Mouse (Mus musculus) brain, embryonic 14.5 days (tissue): ENCODE data around the gene Gm3045. TPM values are rescaled to one million over a fixed set of nuclear protein-coding genes. Genes with fewer than 3 reads are reported as not detected.
A peak's percentile ranks its signal among the peaks of the same experiment; 100 is the strongest.

Experiments
- DNase-seq: peaks from one replicate; pipeline ENCODE4 v3.0.0-alpha.2; 2011; ENCODE audit warnings: low read depth
- CTCF ChIP-seq: fragments of 200-500 bp; IDR thresholded peaks from 2 replicates; pipeline ENCODE4 v1.5.1; 2012; ENCODE audit warnings: inconsistent platforms, mild to moderate bottlenecking, moderate library complexity, borderline replicate concordance; ENCODE audit not compliant: insufficient read depth, insufficient read length; ENCODE audit errors: extremely low read depth
- POLR2A ChIP-seq: fragments of 200-500 bp; IDR thresholded peaks from 2 replicates; pipeline ENCODE4 v1.6.1; 2012; ENCODE audit warnings: mild to moderate bottlenecking, inconsistent platforms, borderline replicate concordance; ENCODE audit not compliant: poor library complexity, insufficient read depth, insufficient read length, severe bottlenecking; ENCODE audit errors: extremely low read depth
- polyA plus RNA-seq: library from polyadenylated mRNA; depleted of rRNA; stranded (reverse); fragments of >200 nt; gene quantifications from 2 replicates; pipeline ENCODE4 v1.2.3, GENCODE M21; 2012

Gm3045 gene
- polyA plus RNA-seq, 1 experiment: not detected

GRCm38 (mm10) chr13:56443411-56443810, 17.0 kb downstream of the Gm3045 start:
- TF ChIP-seq CTCF: no peak
- no peak for TF ChIP-seq POLR2A
- DNase-seq: no peak

DNA sequence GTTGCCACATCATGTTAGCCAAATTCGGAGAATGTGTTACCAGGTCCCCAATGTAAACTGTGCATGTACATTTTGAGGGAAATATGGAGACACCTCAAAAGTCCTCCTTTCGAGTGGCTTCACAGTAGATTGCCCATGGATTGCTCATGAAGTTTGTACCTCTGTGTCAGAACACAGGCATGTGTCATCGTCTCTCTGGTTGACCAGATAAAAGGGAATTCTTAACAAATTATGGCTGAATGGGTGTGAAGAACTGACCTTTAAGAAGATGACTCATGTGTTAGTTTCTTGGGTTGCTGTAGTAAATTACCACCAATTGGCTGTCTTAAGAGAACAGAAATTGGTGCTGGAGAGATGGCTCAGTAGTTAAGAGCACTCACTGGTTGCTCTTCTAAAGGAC, 17.7 kb downstream of the Gm3045 start:
- TF ChIP-seq POLR2A: no peak
- no peak for TF ChIP-seq CTCF
- no peak for DNase-seq

DNA sequence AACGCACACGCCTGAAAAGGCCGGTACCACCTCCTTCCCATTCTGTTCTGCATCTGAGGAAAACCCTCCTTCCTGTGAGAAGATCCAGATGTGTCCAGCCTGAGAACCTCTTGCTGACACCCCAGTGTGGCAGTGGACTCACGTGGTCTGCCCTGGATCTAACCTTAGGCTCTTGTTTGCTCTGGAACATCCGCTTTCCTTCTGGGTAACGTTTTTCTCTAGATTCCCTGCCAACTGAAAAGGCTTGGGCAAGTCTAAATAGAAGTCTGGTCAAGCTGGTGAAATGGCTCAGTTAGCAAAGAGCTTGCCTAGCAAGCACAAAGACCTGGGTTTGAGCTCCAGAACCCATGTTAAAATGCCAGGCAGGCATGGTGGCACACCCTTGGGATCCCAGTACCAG, 18.6 kb downstream of the Gm3045 start:
- TF ChIP-seq CTCF: no peak
- no peak for TF ChIP-seq POLR2A
- DNase-seq: no peak

- peak; percentile 96 for DNase-seq
- no peak for TF ChIP-seq CTCF
- TF ChIP-seq POLR2A: no peak
These were observed 23.0 kb downstream of the Gm3045 start for GRCm38 (mm10) chr13:56449239-56450030.

DNA sequence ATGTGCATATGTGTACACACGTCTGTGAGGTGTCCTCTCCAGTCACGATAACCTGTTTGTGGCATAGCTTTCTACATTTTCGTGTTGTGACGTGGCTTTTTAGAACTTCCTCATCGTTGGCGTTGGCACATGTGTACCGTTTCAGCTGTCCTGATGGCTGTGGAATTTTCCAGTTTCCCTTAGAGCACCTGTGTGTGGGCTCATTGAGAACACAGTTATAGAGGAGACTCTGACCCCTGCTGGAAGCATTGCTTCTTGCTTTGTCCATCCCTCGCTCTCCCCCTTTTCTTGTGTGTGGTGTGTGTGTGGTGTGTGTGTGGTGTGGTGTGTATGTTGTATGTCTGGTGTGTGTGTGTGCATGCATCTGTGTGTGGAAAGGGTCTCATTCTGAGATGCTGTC, 23.6 kb downstream of the Gm3045 start:
- no peak for DNase-seq
- no peak for TF ChIP-seq POLR2A
- no peak; the same call in 1 of the 2 replicates for TF ChIP-seq CTCF

- no peak for DNase-seq
- TF ChIP-seq CTCF: no peak
- TF ChIP-seq POLR2A: no peak
These were observed 31.6 kb downstream of the Gm3045 start for GRCm38 (mm10) chr13:56458001-56458400.

GRCm38 (mm10) chr13:56461460-56461859, 35.1 kb downstream of the Gm3045 start:
- DNase-seq: no peak
- TF ChIP-seq POLR2A (no peak), CTCF (no peak)

DNA sequence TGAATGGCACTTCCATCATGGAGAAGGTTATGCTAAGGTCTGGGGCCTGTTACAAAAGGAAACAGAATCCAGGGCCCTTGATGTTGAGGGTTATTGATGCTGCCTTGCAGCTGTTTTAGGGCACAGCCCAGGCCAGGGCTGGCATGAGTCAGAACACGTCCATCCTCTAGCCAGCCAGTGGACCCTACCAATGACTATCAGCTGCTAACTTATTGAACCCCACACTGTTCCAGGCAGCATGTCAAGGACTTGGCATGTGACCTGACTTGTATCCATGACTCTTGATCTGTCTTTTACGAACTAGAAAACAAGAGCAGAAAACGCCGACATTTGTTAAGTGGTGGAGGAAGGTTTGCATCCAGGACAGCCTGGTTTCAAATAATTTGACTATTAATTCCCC, 36.4 kb downstream of the Gm3045 start:
- DNase-seq: no peak
- no peak for TF ChIP-seq CTCF
- TF ChIP-seq POLR2A: no peak

GRCm38 (mm10) chr13:56463261-56463660, 36.9 kb downstream of the Gm3045 start:
- peak; percentile 22 for DNase-seq
- no peak for TF ChIP-seq POLR2A
- TF ChIP-seq CTCF: no peak

- TF ChIP-seq CTCF: no peak
- TF ChIP-seq POLR2A: no peak
- no peak for DNase-seq
These were observed 37.4 kb downstream of the Gm3045 start for GRCm38 (mm10) chr13:56463750-56464149.

GRCm38 (mm10) chr13:56467786-56468185, 41.4 kb downstream of the Gm3045 start:
- no peak for DNase-seq
- no peak for TF ChIP-seq CTCF
- no peak for TF ChIP-seq POLR2A

DNA sequence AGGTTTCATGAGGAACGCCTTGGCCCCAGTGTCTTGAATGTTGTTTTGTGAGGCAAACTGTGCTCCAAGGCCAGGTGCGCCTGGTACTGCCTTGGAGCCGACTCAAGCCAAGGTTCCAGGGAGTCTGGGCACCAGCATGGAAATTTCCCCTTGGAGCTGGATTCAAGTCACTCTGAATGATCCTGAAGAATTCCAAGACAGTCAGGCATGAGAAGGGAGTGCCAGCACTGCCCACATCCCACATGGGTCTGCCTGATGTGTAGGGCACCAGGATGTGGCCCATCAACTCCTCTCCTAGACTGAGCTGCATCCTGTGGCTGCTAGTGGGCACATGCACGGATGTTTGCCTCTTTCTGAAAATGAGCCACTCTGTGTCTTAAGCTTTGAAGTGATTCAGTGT, 42.1 kb downstream of the Gm3045 start:
- no peak for TF ChIP-seq CTCF
- no peak for TF ChIP-seq POLR2A
- DNase-seq: no peak

DNA sequence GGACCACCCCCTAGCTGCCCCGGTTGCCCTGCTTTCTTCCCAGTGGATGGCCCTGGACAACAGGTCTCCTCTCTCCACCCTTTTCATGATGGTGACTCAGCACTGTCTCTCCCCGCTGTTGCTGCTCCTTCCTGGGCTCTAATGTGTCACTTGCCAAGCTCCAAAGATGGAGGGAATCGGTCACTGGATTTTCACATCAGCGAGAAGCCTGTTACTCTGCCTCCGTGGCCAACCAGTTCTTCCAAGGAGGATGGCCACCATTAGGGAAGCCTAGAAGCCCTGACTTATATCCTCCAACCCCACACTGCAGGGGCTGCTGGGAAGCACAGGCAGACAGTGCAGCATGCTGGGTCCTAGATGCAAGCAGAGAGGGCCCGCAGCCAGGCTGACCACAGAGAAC, 44.8 kb downstream of the Gm3045 start:
- TF ChIP-seq POLR2A (no peak), CTCF (no peak)
- no peak for DNase-seq

DNA sequence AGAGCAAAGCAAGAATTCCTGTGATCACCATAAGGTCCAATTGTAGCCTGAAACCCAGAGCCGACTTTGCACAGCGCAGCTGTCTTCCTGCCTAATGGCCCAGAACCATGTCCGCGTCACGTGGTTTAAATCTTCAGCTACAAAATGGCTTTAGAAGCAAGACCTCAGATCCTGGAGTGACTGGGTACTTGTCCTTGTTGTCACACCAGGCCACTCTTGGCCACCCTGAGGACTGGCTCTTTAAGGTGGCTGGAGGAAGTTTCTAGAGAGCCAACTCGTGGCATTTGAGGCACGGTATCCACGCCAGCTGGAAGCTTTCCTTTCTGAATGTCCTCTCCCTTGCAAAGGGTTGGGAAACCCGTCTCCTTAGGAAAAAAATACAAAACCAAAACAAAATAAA, 45.6 kb downstream of the Gm3045 start:
- DNase-seq: no peak
- TF ChIP-seq POLR2A: no peak

DNA sequence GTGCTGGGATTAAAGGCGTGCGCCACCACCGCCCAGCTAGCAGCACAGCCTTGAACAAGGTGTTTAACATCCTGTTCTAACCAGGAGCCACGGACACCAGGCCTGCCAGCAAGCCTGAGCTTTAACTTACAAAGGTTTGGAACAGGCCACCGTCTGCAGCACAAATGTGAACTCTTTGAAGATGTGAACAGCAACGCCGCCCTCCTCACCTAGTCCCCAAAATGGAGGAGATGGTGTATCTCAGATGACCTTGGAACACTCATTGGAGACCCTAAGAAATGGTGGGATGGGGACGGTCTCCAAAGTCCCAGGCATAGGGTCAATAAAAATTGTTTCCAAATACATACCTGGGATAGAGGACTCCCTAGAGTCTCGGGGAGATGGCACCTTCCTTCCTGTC, 46.3 kb downstream of the Gm3045 start:
- no peak for DNase-seq
- TF ChIP-seq POLR2A (no peak), CTCF (no peak)

DNA sequence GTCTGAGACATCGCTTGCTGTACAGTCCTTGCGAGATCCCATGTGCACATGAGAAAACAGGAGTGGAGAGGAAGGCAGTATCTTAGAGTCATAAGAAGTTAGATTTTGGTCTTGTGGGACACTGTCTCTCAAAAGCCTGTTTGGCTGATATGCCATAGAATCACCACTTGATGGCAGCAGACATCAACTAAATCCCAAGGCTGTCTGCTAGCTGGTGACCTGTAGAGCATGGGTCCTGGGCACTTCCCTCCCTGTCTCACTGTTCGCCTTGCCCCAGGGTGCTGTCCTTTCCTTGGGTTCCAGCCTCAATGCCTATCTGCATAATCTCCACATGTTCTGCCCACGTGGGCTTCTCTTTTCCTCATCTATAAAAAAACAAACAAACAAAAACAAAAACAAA, 49.0 kb downstream of the Gm3045 start:
- DNase-seq: peak; percentile 82
- TF ChIP-seq CTCF (peak; percentile 87), POLR2A (no peak)
